Mouse (Mus musculus) liver, postnatal 0 days (tissue): ENCODE results near the gene Ddx23. TPM values are rescaled to one million over a fixed set of nuclear protein-coding genes. Genes with fewer than 3 reads are reported as not detected.

Source experiments
- ATAC-seq: fragments of 200-750 bp; cut with Nextera tagmentation; 2 replicates; pipeline ENCODE4 v1.8.0; 2017; ENCODE audit warnings: mild to moderate bottlenecking, moderate library complexity
- DNase-seq: peaks from one replicate; pipeline ENCODE4 v3.0.0-alpha.2; 2016
- H3K27ac ChIP-seq: fragments of 300-500 bp; sonication (generic); 2 replicates; pipeline ENCODE4 v1.5.1; 2014; ENCODE audit warnings: antibody characterized with exemption, moderate library complexity, mild to moderate bottlenecking, low read depth
- H3K27me3 ChIP-seq: fragments of 300-500 bp; sonication (generic); 2 replicates; pipeline ENCODE4 v1.6.1; 2014; ENCODE audit warnings: low read length, control low read depth, mixed read lengths; ENCODE audit not compliant: insufficient read depth
- H3K36me3 ChIP-seq: fragments of 300-500 bp; sonication (generic); replicated peaks from 2 replicates; pipeline ENCODE4 v1.6.1; 2014; ENCODE audit warnings: mild to moderate bottlenecking, control low read depth, low read length, moderate library complexity, mixed read lengths; ENCODE audit not compliant: insufficient read depth
- H3K4me1 ChIP-seq: fragments of 300-500 bp; sonication (generic); 2 replicates; pipeline ENCODE4 v1.6.1; 2014; ENCODE audit warnings: antibody characterized with exemption, mild to moderate bottlenecking, control low read depth; ENCODE audit not compliant: insufficient read depth
- H3K4me2 ChIP-seq: fragments of 300-500 bp; sonication (generic); 2 replicates; pipeline ENCODE4 v1.6.1; 2014; ENCODE audit warnings: low read depth, mild to moderate bottlenecking, low read length, moderate library complexity, mixed read lengths
- H3K4me3 ChIP-seq: fragments of 300-500 bp; sonication (generic); 2 replicates; pipeline ENCODE4 v1.5.1; 2014; ENCODE audit warnings: low read depth, low read length
- H3K9ac ChIP-seq: fragments of 300-500 bp; sonication (generic); replicated peaks from 2 replicates; pipeline ENCODE4 v1.6.1; 2014; ENCODE audit warnings: mild to moderate bottlenecking, moderate library complexity
- H3K9me3 ChIP-seq: fragments of 300-500 bp; sonication (generic); 2 replicates; pipeline ENCODE4 v1.6.1; 2016; ENCODE audit warnings: mild to moderate bottlenecking, control low read depth, low read length, mixed read lengths
- CTCF ChIP-seq: sonication (generic); IDR thresholded peaks from 2 replicates; pipeline ENCODE4 v1.5.1; 2016; ENCODE audit warnings: antibody characterized with exemption, low read depth
- EP300 ChIP-seq: IDR thresholded peaks from 2 replicates; pipeline ENCODE4 v1.6.1; 2016; ENCODE audit warnings: antibody characterized with exemption, low read depth, mild to moderate bottlenecking
- WGBS: fragments of 180-500 bp; shearing (Covaris S2); extraction: QIAGEN DNeasy Blood & Tissue Kit; methylation state at CpG from one replicate; pipeline ENCODE4 v1.1.7; 2014; ENCODE audit not compliant: insufficient replicate concordance; 5-methylcytosine and 5-hydroxymethylcytosine counted together
- polyA plus RNA-seq: library from polyadenylated mRNA; unstranded; fragments of >200 nt; fragmentation: Nextera tagmentation; extraction: Ambion mirVana; gene quantifications from 2 replicates; pipeline ENCODE4 v1.2.1, GENCODE M21; 2015

Gene Ddx23
- polyA plus RNA-seq, 1 experiment from 2014 or later, result 9.2 TPM

DNA sequence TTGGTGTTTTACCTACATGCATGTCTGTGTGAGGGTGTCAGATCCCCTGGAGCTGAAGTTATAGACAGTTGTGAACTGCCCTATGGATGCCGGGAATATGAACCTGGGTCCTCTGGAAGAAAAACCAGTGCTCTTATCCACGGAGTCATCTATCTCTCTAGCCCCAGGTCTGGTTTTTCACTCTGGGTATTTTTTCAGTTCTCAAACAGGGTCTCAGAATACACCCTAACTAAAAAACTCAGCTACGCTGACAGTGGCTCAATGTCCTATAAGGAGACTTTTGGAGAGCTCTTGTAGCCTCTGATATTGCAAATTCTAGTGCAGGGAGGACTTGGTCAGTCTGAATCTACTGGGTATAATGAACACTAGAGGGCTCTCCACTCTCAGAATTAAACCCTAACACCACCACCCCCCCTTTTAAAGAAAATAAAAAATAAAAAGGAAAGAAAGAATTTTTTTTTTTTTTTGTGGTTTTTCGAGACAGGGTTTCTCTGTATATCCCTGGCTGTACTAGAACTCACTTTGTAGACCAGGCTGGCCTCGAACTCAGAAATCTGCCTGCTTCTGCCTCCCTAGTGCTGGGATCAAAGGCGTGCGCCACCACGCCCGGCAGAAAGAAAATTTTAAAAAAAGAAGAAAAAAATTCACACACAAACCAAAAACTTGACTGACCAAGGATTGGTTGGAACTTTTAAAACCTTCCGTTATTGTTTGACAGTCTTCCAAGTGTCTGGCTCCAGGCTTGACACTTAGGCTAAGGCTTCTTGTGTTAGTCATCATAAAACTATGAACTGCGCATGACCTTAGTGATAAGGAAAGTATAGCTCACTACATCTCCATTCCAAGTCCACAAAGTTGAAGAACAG is 1.6 kb upstream of the Ddx23 start:
- 67% methylated on average over 11 of the region's 11 CpGs for WGBS
- no peaks in the 10 kb centered on the region for H3K27me3 ChIP-seq
- no peak for DNase-seq

DNA sequence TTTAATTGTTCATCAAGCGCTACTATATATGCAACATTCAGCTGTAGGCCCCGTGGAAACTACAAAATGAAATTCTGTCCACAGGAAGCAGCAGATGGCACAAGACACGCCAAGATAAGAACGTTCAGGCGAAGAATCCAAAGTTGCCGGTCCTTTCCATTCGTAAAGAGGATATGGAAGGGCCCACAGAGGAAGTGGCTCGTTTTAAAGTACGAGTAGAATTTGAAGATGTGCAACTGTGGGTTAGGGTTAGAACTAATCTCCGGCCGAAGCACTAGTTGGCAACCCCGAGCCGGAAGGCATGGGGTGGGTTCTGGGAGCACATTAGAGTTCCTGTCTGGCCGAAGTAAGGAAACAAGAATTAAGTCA is 512 bp downstream of the Ddx23 start:
- H3K9me3 ChIP-seq, result no peaks in the 10 kb centered on the region
- ATAC-seq (no peak; the same call in 1 of the 2 replicates), DNase-seq (peak; percentile 41)

More for the DNA sequence above, 1.6 kb upstream of the Ddx23 start:
- Histone ChIP-seq H3K27ac (no peak overlapping the region), H3K4me1 (0 out of 2 replicates have a peak, but pooled peaks cover 5% of the 10 kb centered on the region), H3K4me2 (no peak overlapping the region), H3K36me3 (no peaks in the 10 kb centered on the region), H3K9ac (no peak overlapping the region), H3K4me3 (no peak overlapping the region), H3K9me3 (no peaks in the 10 kb centered on the region)
- no peak for ATAC-seq
- TF ChIP-seq EP300 (no peak), CTCF (peak; percentile 59)

DNA sequence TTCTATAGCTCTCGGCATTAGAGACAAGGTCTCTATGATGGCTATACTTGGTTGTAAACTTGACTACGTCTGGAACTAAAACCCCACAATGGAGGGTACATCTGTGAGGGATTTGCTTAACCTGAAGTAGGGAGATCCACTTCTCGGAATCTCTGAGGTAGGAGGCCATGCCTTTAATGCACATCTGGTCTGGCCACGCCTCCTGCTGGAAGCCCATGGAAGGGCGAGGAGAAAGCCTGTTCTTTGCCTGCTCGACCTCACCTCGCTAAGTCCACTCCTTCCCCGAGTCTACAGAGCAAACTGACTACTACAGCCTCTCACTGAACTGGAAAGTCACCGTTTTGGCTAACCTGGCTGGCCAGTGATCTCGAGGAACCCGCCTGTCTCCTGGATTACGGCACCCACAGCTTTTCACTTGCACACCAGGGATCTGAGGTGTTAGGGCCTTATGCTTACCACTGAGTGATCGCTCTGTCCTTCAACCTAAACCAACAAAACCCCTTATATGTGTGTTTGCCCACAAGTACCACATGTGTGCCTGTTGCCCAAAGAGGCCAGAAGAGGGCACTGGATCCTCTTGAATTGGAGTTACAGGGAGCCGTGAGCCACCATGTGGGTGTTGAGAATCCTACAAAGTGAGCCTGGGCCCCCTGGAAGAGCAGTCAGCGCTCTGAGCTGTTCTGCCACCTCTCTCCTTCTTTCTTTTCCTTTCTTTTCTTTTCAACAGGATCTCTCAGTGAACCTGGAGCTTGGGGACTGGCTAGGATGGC is 5.5 kb downstream of the Ddx23 start:
- DNase-seq (no peak), ATAC-seq (no peak)
- Histone ChIP-seq H3K9me3 (no peaks in the 10 kb centered on the region), H3K27ac (no peak overlapping the region), H3K4me1 (0 out of 2 replicates have a peak, but pooled peaks cover 5% of the 10 kb centered on the region), H3K4me3 (no peak overlapping the region), H3K27me3 (no peaks in the 10 kb centered on the region), H3K36me3 (peaks cover 65% of the 10 kb centered on the region), H3K9ac (no peak overlapping the region), H3K4me2 (no peak overlapping the region)
- TF ChIP-seq EP300, result no peak
- peak; percentile 25 for TF ChIP-seq CTCF
- 88% methylated on average over 15 of the region's 15 CpGs for WGBS

More for the DNA sequence above, 512 bp downstream of the Ddx23 start:
- under 1% methylated on average over 14 of the region's 14 CpGs for WGBS
- H3K36me3 ChIP-seq, result peaks cover 16% of the 10 kb centered on the region
- H3K4me1 ChIP-seq, result 0 out of 2 replicates have a peak, but pooled peaks cover 5% of the 10 kb centered on the region
- H3K4me3 ChIP-seq, result peak overlapping the region; percentile 96
- TF ChIP-seq EP300 (peak; percentile 28; the same call in 1 of the 2 replicates), CTCF (no peak)
- peak overlapping the region; percentile 98 for H3K9ac ChIP-seq
- H3K27ac ChIP-seq, result peak overlapping the region; percentile 98
- no peaks in the 10 kb centered on the region for H3K27me3 ChIP-seq
- H3K4me2 ChIP-seq, result peak overlapping the region; percentile 86

DNA sequence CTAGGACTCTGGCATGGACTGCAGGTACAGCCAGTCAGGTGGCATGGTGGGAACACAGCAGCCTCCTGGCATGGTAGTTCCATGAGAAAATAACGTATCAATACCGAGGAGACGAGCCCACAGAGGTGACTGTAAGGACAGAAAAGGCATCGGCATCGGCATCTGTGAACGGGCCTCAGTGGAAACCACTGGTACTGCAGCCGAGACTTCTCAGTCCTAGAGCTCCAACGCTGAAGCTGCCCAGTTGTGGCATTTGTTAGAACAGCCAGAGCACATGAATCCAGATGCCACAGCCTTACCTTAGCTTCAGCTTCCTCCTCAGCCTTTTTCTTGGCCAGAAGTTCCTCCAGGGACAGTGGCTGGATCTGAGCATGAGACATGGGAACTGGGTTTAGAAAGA is 10.5 kb downstream of the Ddx23 start:
- no peaks in the 10 kb centered on the region for H3K27me3 ChIP-seq
- DNase-seq (no peak), ATAC-seq (no peak)
- no peaks in the 10 kb centered on the region for H3K4me1 ChIP-seq
- no peaks in the 10 kb centered on the region for H3K9me3 ChIP-seq
- H3K4me2 ChIP-seq, result no peak overlapping the region
- TF ChIP-seq EP300 (no peak), CTCF (no peak)
- peaks cover 96% of the 10 kb centered on the region for H3K36me3 ChIP-seq
- H3K9ac ChIP-seq, result no peak overlapping the region
- WGBS, result 94% methylated on average over 8 of the region's 8 CpGs
- H3K27ac ChIP-seq, result no peak overlapping the region
- no peak overlapping the region for H3K4me3 ChIP-seq

DNA sequence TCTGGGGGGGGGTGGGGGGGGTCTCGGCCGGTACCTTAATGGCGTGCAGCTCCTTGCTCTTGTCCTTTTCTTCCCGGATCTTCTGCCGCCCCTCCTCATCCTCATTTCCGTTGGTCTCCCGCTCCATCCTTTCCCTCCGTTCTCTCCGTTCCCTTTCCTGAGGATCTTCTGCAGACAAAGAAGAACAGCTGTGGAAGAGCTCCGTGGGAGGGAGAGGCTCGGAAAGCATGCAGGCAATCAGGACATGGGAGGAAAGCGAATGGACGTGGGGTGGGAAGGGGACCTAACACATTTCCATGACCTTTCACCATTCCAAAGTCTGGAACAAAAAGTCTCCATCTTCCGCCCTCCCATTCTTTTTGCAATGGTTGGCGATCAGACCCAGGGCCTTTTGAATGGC is 11.3 kb downstream of the Ddx23 start:
- Histone ChIP-seq H3K4me2 (no peak overlapping the region), H3K4me1 (no peaks in the 10 kb centered on the region), H3K9me3 (no peaks in the 10 kb centered on the region), H3K36me3 (peaks cover 96% of the 10 kb centered on the region), H3K4me3 (no peak overlapping the region), H3K9ac (no peak overlapping the region), H3K27ac (no peak overlapping the region), H3K27me3 (no peaks in the 10 kb centered on the region)
- DNase-seq, result no peak
- TF ChIP-seq EP300 (no peak), CTCF (no peak)
- WGBS, result 90% methylated on average over 15 of the region's 15 CpGs
- no peak for ATAC-seq

DNA sequence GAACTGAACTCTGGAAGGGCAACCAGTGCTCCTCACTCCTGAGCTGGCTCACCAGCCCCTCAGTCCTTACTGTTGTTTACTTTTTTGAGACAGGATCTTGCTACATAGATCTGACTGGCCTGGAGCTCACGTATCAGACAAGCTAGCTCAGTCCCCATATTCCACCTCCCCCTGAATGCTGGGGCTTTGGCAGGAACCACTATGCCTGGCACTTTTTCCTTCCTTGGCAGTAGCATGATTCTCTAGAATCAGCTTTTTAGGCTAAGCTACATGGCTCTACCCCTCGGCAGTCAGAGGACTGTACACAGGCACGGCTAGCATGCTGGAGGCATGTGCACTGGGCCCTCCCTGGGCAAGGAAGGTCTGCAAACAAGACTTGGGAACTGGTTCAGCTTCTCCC is 14.6 kb downstream of the Ddx23 start:
- no peak for DNase-seq
- H3K9ac ChIP-seq, result no peak overlapping the region
- no peak for ATAC-seq
- no peaks in the 10 kb centered on the region for H3K9me3 ChIP-seq
- H3K4me1 ChIP-seq, result no peaks in the 10 kb centered on the region
- H3K27me3 ChIP-seq, result no peaks in the 10 kb centered on the region
- no peak overlapping the region for H3K4me3 ChIP-seq
- no peak overlapping the region for H3K27ac ChIP-seq
- TF ChIP-seq EP300 (no peak), CTCF (no peak)
- H3K4me2 ChIP-seq, result no peak overlapping the region
- 85% methylated on average over 3 of the region's 3 CpGs for WGBS
- H3K36me3 ChIP-seq, result peaks cover 83% of the 10 kb centered on the region
